Mouse (Mus musculus) layer of hippocampus, postnatal 36 days (tissue): ENCODE measurements around the gene Ccr8. TPM values are rescaled to one million over a fixed set of nuclear protein-coding genes. Genes with fewer than 3 reads are reported as not detected.

Experiments used
- DNase-seq, 2 experiments: peaks; one replicate each; pipeline ENCODE4 v3.0.0; 2022
- total RNA-seq, 2 experiments: library from RNA; stranded (reverse); gene quantifications; 2 replicates each; pipeline ENCODE4 v1.2.3; 2021

Ccr8 gene
- total RNA-seq, 2 experiments from 2014 or later, result not detected

- DNase-seq, result no peak
These were observed 42.0 kb downstream of the Ccr8 start for GRCm38 (mm10) chr9:120133755-120134475.

GRCm38 (mm10) chr9:120134529-120135160 lies 42.7 kb downstream of the Ccr8 start:
- no peak for DNase-seq

- DNase-seq, result no peak
These were observed 43.5 kb downstream of the Ccr8 start for GRCm38 (mm10) chr9:120135454-120135853.

GRCm38 (mm10) chr9:120140652-120141051 lies 48.7 kb downstream of the Ccr8 start:
- peak; percentile 77 to 80 for DNase-seq

- DNase-seq, result peak; percentile 21 to 37
These were observed 52.6 kb downstream of the Ccr8 start for GRCm38 (mm10) chr9:120144474-120144873.

Other genes with a start within 250 kb of the Ccr8 start
- 10 to 100 TPM; 69.2 to 79.7 TPM for gene Wdr48, start 197.2 kb upstream of the Ccr8 start, total RNA-seq
- gene Gorasp1, start 154.5 kb upstream of the Ccr8 start, total RNA-seq, result 10 to 100 TPM; 33.4 to 35.2 TPM
- under 1 TPM; 0.80 to 0.86 TPM for gene Ttc21a, start 154.5 kb upstream of the Ccr8 start, total RNA-seq
- gene Csrnp1, start 107.5 kb upstream of the Ccr8 start, total RNA-seq, result 10 to 100 TPM; 12.8 to 15.5 TPM
- under 1 TPM; 0.05 to 0.20 TPM for gene Xirp1, start 68.5 kb upstream of the Ccr8 start, total RNA-seq
- gene Cx3cr1, start 22.2 kb upstream of the Ccr8 start, total RNA-seq, result 10 to 100 TPM; 29.0 to 30.9 TPM
- gene Slc25a38, start 18.3 kb downstream of the Ccr8 start, total RNA-seq, result 10 to 100 TPM; 26.9 to 29.1 TPM
- 100 to 1,000 TPM; 428 to 437 TPM for gene Rpsa, start 35.6 kb downstream of the Ccr8 start, total RNA-seq
- 100 to 1,000 TPM; 456 to 539 TPM for gene Mobp, start 57.6 kb downstream of the Ccr8 start, total RNA-seq
- 10 to 100 TPM; 54.2 to 55.2 TPM for gene Myrip, start 209.4 kb downstream of the Ccr8 start, total RNA-seq